Comparison of ENCODE assay signal across 26 mouse cellular contexts in genomic region chr6:22262519-22262918, GRCm38 (mm10). TPM values are rescaled to one million over a fixed set of nuclear protein-coding genes. Genes with fewer than 3 reads are reported as not detected.
DNase-seq lines count a peak whose midpoint lies in the region; ATAC-seq and TF ChIP-seq lines count a peak whose summit lies in the region.
"Had no signal": no experiment of that assay in that cellular context is flagged by ENCODE, and none has a peak within 500 bp of the region (broad histone marks: within the 10 kb centered on the region; RNA-seq: fewer than 3 reads in every experiment).

No protein-coding gene starts in this region.

- no peak overlapping the region for H3K27ac ChIP-seq in forebrain, embryonic 15.5 days (replicated peaks)
- no peak overlapping the region for H3K27ac ChIP-seq in forebrain, postnatal 0 days (ENCODE audit: low read depth, low read length)
- H3K27ac ChIP-seq in CH12.LX (ENCODE audit: insufficient read depth, low read depth): peak overlapping the region; percentile 74
- H3K27ac ChIP-seq: embryonic facial prominence, embryonic 15.5 days; forebrain, embryonic 12.5 days; gastrocnemius, adult 2 months; heart, embryonic 13.5 days; hindbrain, embryonic 12.5 days; hindbrain, embryonic 15.5 days had no signal

- in situ Hi-C loops in CH12.LX (cut with MboI; ENCODE audit: low pct_ligation_motif_present, low pct_unique_long_range_greater_than_20kb, low sequenced_read_pairs): no loop called here

- H3K4me3 ChIP-seq in forebrain, embryonic 15.5 days: no peak overlapping the region
- no peak overlapping the region for H3K4me3 ChIP-seq in forebrain, postnatal 0 days (ENCODE audit: low read depth, low read length)
- H3K4me3 ChIP-seq in CH12.LX (replicated peaks in 1 of 3; ENCODE audit: low read depth in 2 of 3, low read length in 2 of 3, poor library complexity in 1 of 3): no peak overlapping the region
- H3K4me3 ChIP-seq: embryonic facial prominence, embryonic 15.5 days; forebrain, embryonic 12.5 days; gastrocnemius, adult 2 months; heart, embryonic 13.5 days; hindbrain, embryonic 12.5 days; hindbrain, embryonic 15.5 days had no signal

- H3K4me2 ChIP-seq in forebrain, embryonic 15.5 days (replicated peaks): no peak overlapping the region
- H3K4me2 ChIP-seq in forebrain, postnatal 0 days (ENCODE audit: low read depth): no peak overlapping the region
- no peak overlapping the region; the same call in 1 of the 2 replicates for H3K4me2 ChIP-seq in CH12.LX (ENCODE audit: insufficient read depth, low read depth, poor library complexity, severe bottlenecking)
- H3K4me2 ChIP-seq: embryonic facial prominence, embryonic 15.5 days; forebrain, embryonic 12.5 days; heart, embryonic 13.5 days; hindbrain, embryonic 12.5 days; hindbrain, embryonic 15.5 days had no signal

- no peak for TF ChIP-seq POLR2A in CH12.LX (IDR thresholded peaks at IDR 0.05; ENCODE audit: low read depth, low read length)

- H3K27me3 ChIP-seq in forebrain, embryonic 15.5 days: no peaks in the 10 kb centered on the region
- no peaks in the 10 kb centered on the region for H3K27me3 ChIP-seq in forebrain, postnatal 0 days (ENCODE audit: insufficient read depth, low read length)
- no peaks in the 10 kb centered on the region for H3K27me3 ChIP-seq in CH12.LX (replicated peaks)
- H3K27me3 ChIP-seq: embryonic facial prominence, embryonic 15.5 days; forebrain, embryonic 12.5 days; heart, embryonic 13.5 days; hindbrain, embryonic 12.5 days; hindbrain, embryonic 15.5 days had no signal

- H3K4me1 ChIP-seq in forebrain, embryonic 15.5 days: no peaks in the 10 kb centered on the region
- no peaks in the 10 kb centered on the region for H3K4me1 ChIP-seq in forebrain, postnatal 0 days (ENCODE audit: insufficient read depth)
- H3K4me1 ChIP-seq in CH12.LX (ENCODE audit: control insufficient read depth in 1 of 2, insufficient read depth in 2 of 2): peaks cover 23 to 37% of the 10 kb centered on the region in 2 experiments
- H3K4me1 ChIP-seq: embryonic facial prominence, embryonic 15.5 days; forebrain, embryonic 12.5 days; hindbrain, embryonic 12.5 days; hindbrain, embryonic 15.5 days had no signal

- TF ChIP-seq RAD21 in CH12.LX (IDR thresholded peaks at IDR 0.05; ENCODE audit: low read depth, low read length): no peak

- H3K79me2 ChIP-seq in CH12.LX (replicated peaks; ENCODE audit: control insufficient read depth, extremely low read depth, insufficient read depth, poor library complexity, severe bottlenecking): 0 out of 2 replicates have a peak, but pooled peaks cover 2% of the 10 kb centered on the region

- no peak for TF ChIP-seq CTCF in forebrain, postnatal 0 days (IDR thresholded peaks at IDR 0.05; ENCODE audit: low read depth)
- no peak for TF ChIP-seq CTCF in CH12.LX (conservative IDR thresholded peaks at IDR 0.05 in 1 of 2, IDR thresholded peaks at IDR 0.05 in 1 of 2; ENCODE audit: low read depth in 2 of 2, low read length in 2 of 2)

- no peaks in the 10 kb centered on the region for H3K9me3 ChIP-seq in forebrain, embryonic 15.5 days
- H3K9me3 ChIP-seq in forebrain, postnatal 0 days (ENCODE audit: low read length): no peaks in the 10 kb centered on the region
- H3K9me3 ChIP-seq in CH12.LX (replicated peaks; ENCODE audit: low read length): no peaks in the 10 kb centered on the region
- H3K9me3 ChIP-seq: embryonic facial prominence, embryonic 15.5 days; forebrain, embryonic 12.5 days; G1E; heart, embryonic 13.5 days; hindbrain, embryonic 12.5 days; hindbrain, embryonic 15.5 days had no signal

- dilution Hi-C loops in CH12.LX (cut with MboI; ENCODE audit: extremely low pct_ligation_motif_present, extremely low pct_unique_long_range_greater_than_20kb, low sequenced_read_pairs): no loop called here

- 0 out of 2 replicates have a peak, but pooled peaks have one; percentile 11 for TF ChIP-seq EP300 in CH12.LX (IDR thresholded peaks at IDR 0.05; ENCODE audit: low read length)

- H3K36me3 ChIP-seq in forebrain, embryonic 15.5 days: no peaks in the 10 kb centered on the region
- no peaks in the 10 kb centered on the region for H3K36me3 ChIP-seq in forebrain, postnatal 0 days (ENCODE audit: insufficient read depth)
- H3K36me3 ChIP-seq in CH12.LX (replicated peaks in 1 of 2; ENCODE audit: control insufficient read depth in 1 of 2, insufficient read depth in 1 of 2, low read length in 1 of 2): no peaks in the 10 kb centered on the region
- H3K36me3 ChIP-seq: embryonic facial prominence, embryonic 15.5 days; forebrain, embryonic 12.5 days; G1E; heart, embryonic 13.5 days; hindbrain, embryonic 12.5 days; hindbrain, embryonic 15.5 days had no signal

- no peak for DNase-seq in forebrain, postnatal 0 days
- DNase-seq in 3T3-L1 (ENCODE audit: low read depth, low spot score) (peak; percentile 75), CH12.LX (ENCODE audit: extremely low read depth) (no peak)
- DNase-seq in gonadal fat pad, adult 2 months (ENCODE audit: low read depth): peak; percentile 78
- no peak for DNase-seq in neural tube, embryonic 10.5 days (ENCODE audit: extremely low spot score, low spot score)
- no peak for DNase-seq in spleen, adult 12 weeks (ENCODE audit: low spot score)
- DNase-seq: adrenal gland, adult 2 months; adrenal gland, postnatal 14 days; cerebellum, adult 11-12 months; cerebellum, adult 8-10 months; cerebellum, postnatal 10 days; cerebellum, postnatal 36 days; embryo, embryonic 11 days; gastrocnemius, adult 2 months; gastrocnemius, postnatal 14 days; heart, adult 18-20 months; kidney, adult 11 months had no signal

- WGBS in forebrain, embryonic 15.5 days: 70% methylated on average over 4 of the region's 4 CpGs
- 75% methylated on average over 4 of the region's 4 CpGs for WGBS in forebrain, postnatal 0 days

- no peak overlapping the region for H3K9ac ChIP-seq in forebrain, embryonic 15.5 days (replicated peaks)
- no peak overlapping the region for H3K9ac ChIP-seq in forebrain, postnatal 0 days
- peak overlapping the region; percentile 26 for H3K9ac ChIP-seq in CH12.LX (ENCODE audit: insufficient read depth, low read depth)
- H3K9ac ChIP-seq: embryonic facial prominence, embryonic 15.5 days; forebrain, embryonic 12.5 days; heart, embryonic 13.5 days; hindbrain, embryonic 12.5 days; hindbrain, embryonic 15.5 days had no signal

- peak; percentile 46; the same call in 1 of the 2 replicates for ATAC-seq in forebrain, embryonic 15.5 days (replicated peaks)
- no peak; the same call in 1 of the 2 replicates for ATAC-seq in forebrain, postnatal 0 days
- no peak for ATAC-seq in megakaryocyte-erythroid progenitor cell, adult 5-6 weeks (replicated peaks; ENCODE audit: low FRiP score, low TSS enrichment, poor library complexity, severe bottlenecking)

TF ChIP-seq in CH12.LX, 34 proteins besides CTCF, POLR2A, EP300 and RAD21:
- TF ChIP-seq JUND (conservative IDR thresholded peaks at IDR 0.05; ENCODE audit: low read depth, low read length) (no peak), ZMIZ1 (IDR thresholded peaks at IDR 0.05; ENCODE audit: low read depth, low read length) (peak; percentile 69; the same call in 1 of the 2 replicates)

RNA-seq across cellular contexts. Expression of gene Wnt16, which starts 25.5 kb away (rescaled TPM):
- polyA plus RNA-seq in forebrain, embryonic 15.5 days (2015; fragmentation: Nextera tagmentation; extraction: Ambion mirVana): 0.36 and 0.42 TPM in 2 replicates
- 1.1 TPM in 2 replicates for total RNA-seq in forebrain, postnatal 0 days (2014; rRNA removed)
- 0.31 and 0.34 TPM in 2 replicates for polyA plus RNA-seq in forebrain, postnatal 0 days (2015; fragmentation: Nextera tagmentation; extraction: Ambion mirVana)
- total RNA-seq in CH12.LX (2012; rRNA removed) (47.4 and 71.1 TPM in 2 replicates), CH12.LX (2014; rRNA removed) (10.9 and 11.2 TPM in 2 replicates)
- 14.4 and 15.9 TPM in 2 replicates for polyA plus RNA-seq in CH12.LX (2012; ENCODE audit: insufficient read length, low read depth)
- polyA plus RNA-seq in gonadal fat pad, adult 2 months (2012; rRNA removed): 0.06 and 0.47 TPM in 2 replicates
- total RNA-seq in megakaryocyte-erythroid progenitor cell, adult 5-6 weeks (2014; fragmentation: Nextera tagmentation): not detected in 2 replicates
- not detected in 2 replicates for total RNA-seq in megakaryocyte-erythroid progenitor cell, adult 5-6 weeks (2017)
- total RNA-seq: adrenal gland, adult 2 months; G1E; hematopoietic stem cell, adult 5-6 weeks had no signal
- polyA plus RNA-seq: G1E had no signal

Comparison
In these comparisons a context has a peak if more than half of its experiments do, and no peak if none do; other contexts are left out.
1. DNase-seq: peak in 3T3-L1 (single experiment) and gonadal fat pad, adult 2 months (single experiment); none in forebrain, postnatal 0 days (single experiment), CH12.LX (single experiment), neural tube, embryonic 10.5 days (single experiment) and spleen, adult 12 weeks (single experiment).
2. RNA of gene Wnt16, which starts 25.5 kb away (polyA plus RNA-seq): 14.4 to 15.9 TPM in CH12.LX; 0.06 to 0.47 TPM in gonadal fat pad, adult 2 months, 0.36 to 0.42 TPM in forebrain, embryonic 15.5 days and 0.31 to 0.34 TPM in forebrain, postnatal 0 days; every median in the first group is over 10 times any median in the second.